Mouse (Mus musculus) thymus, adult 2 months (tissue): Measurements from ENCODE around the gene Pde4d. TPM values are rescaled to one million over a fixed set of nuclear protein-coding genes. Genes with fewer than 3 reads are reported as not detected.

Experiments
- DNase-seq: peaks from one replicate; pipeline ENCODE4 v3.0.0; 2021
- H3K27ac ChIP-seq: fragments of 200-500 bp; 2 replicates; pipeline ENCODE4 v1.5.1; 2012; ENCODE audit warnings: low read length, control low read depth; ENCODE audit not compliant: control insufficient read depth, insufficient read depth
- H3K27me3 ChIP-seq: fragments of 200-500 bp; 2 replicates; pipeline ENCODE4 v1.6.1; 2012; ENCODE audit warnings: mild to moderate bottlenecking, low read length, moderate library complexity, mixed read lengths; ENCODE audit not compliant: control insufficient read depth, insufficient read depth
- H3K36me3 ChIP-seq: fragments of 200-500 bp; 2 replicates; pipeline ENCODE4 v1.6.1; 2012; ENCODE audit warnings: mild to moderate bottlenecking, low read length, moderate library complexity; ENCODE audit not compliant: control insufficient read depth, insufficient read depth
- H3K4me1 ChIP-seq: fragments of 200-500 bp; replicated peaks from 2 replicates; pipeline ENCODE4 v1.6.1; 2012; ENCODE audit warnings: low read length; ENCODE audit not compliant: control insufficient read depth, insufficient read depth
- H3K4me3 ChIP-seq: fragments of 200-500 bp; 2 replicates; pipeline ENCODE4 v1.5.1; 2012; ENCODE audit warnings: mild to moderate bottlenecking, low read length, control low read depth, moderate library complexity; ENCODE audit not compliant: control insufficient read depth, insufficient read depth
- CTCF ChIP-seq: fragments of 200-500 bp; IDR thresholded peaks from 2 replicates; pipeline ENCODE4 v1.5.1; 2012; ENCODE audit warnings: mild to moderate bottlenecking, control low read depth, low read length, moderate library complexity, borderline replicate concordance; ENCODE audit not compliant: control insufficient read depth, poor library complexity, insufficient read depth; ENCODE audit errors: extremely low read depth
- POLR2A ChIP-seq: fragments of 200-500 bp; IDR thresholded peaks from 2 replicates; pipeline ENCODE4 v1.6.1; 2012; ENCODE audit warnings: mild to moderate bottlenecking, low read length, control low read depth, moderate library complexity; ENCODE audit not compliant: control insufficient read depth, poor library complexity, insufficient read depth; ENCODE audit errors: extremely low read depth
- WGBS: fragments of 180-500 bp; shearing (Covaris S2); methylation state at CpG from one replicate; pipeline ENCODE4 v1.1.7; 2018; 5-methylcytosine and 5-hydroxymethylcytosine counted together
- polyA plus RNA-seq: library from polyadenylated mRNA; depleted of rRNA; stranded (reverse); fragments of >200 nt; gene quantifications from 2 replicates; pipeline ENCODE4 v1.2.3, GENCODE M21; 2012

Pde4d gene
- polyA plus RNA-seq, 1 experiment, result 35.2 TPM

DNA sequence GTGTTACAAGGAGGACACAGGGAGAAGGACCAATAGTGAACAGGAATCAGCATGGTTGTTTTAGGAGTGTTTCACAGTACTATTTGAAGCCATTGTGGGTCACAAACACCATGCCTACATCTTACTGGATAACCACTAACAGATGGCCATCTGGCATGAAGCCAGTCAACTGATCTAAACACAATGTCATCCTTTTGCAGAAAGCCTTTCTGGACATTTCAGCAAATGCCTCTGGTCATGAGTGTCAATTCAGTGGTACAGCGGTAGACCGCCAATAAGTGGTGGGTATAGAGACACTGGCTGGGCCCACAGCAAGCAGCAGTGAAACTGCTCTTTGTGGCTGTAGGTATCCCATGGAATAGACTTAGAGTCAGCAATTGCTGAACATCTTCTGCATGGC lies 151.3 kb downstream of the Pde4d start:
- WGBS, result 97% methylated on average over 2 of the region's 2 CpGs

DNA sequence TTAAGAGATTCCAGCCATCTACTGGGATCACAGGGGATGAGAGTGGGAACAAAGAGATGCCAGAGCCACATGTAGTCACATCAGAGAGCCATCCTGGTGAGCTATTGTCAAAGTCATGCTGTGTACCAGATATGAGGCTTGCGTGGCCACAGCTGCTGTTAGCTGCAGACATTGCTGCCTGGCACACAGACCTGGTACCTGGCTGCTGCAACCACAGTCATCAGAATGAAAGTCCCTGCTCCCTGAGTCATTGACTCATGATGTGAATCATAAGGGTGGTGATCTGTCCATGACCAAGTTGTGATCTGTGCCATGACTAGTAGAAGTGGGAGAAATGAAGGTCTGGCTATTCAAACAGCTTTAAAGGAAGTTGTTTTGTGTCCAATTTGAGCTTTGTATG lies 153.8 kb downstream of the Pde4d start:
- no peak for DNase-seq
- no peaks in the 10 kb centered on the region for H3K36me3 ChIP-seq
- TF ChIP-seq POLR2A (no peak), CTCF (no peak)
- H3K27me3 ChIP-seq, result no peaks in the 10 kb centered on the region
- H3K27ac ChIP-seq, result no peak overlapping the region
- H3K4me3 ChIP-seq, result no peak overlapping the region
- WGBS, result 84% methylated on average over 1 of the region's 1 CpGs
- H3K4me1 ChIP-seq, result no peaks in the 10 kb centered on the region

More for the DNA sequence above, 151.3 kb downstream of the Pde4d start:
- DNase-seq, result no peak
- TF ChIP-seq POLR2A, result no peak
- TF ChIP-seq CTCF, result no peak
- Histone ChIP-seq H3K27ac (no peak overlapping the region), H3K27me3 (no peaks in the 10 kb centered on the region), H3K4me3 (no peak overlapping the region), H3K4me1 (peaks cover 3% of the 10 kb centered on the region), H3K36me3 (no peaks in the 10 kb centered on the region)

- no peaks in the 10 kb centered on the region for H3K4me1 ChIP-seq
- H3K27me3 ChIP-seq, result no peaks in the 10 kb centered on the region
- no peaks in the 10 kb centered on the region for H3K36me3 ChIP-seq
- H3K27ac ChIP-seq, result no peak overlapping the region
- DNase-seq, result no peak
- H3K4me3 ChIP-seq, result no peak overlapping the region
- TF ChIP-seq CTCF, result no peak
- TF ChIP-seq POLR2A, result no peak
These were observed 154.5 kb downstream of the Pde4d start for GRCm38 (mm10) chr13:108604213-108604612.

- 97% methylated on average over 1 of the region's 1 CpGs for WGBS
These were observed 168.5 kb downstream of the Pde4d start for GRCm38 (mm10) chr13:108618207-108618606.

DNA sequence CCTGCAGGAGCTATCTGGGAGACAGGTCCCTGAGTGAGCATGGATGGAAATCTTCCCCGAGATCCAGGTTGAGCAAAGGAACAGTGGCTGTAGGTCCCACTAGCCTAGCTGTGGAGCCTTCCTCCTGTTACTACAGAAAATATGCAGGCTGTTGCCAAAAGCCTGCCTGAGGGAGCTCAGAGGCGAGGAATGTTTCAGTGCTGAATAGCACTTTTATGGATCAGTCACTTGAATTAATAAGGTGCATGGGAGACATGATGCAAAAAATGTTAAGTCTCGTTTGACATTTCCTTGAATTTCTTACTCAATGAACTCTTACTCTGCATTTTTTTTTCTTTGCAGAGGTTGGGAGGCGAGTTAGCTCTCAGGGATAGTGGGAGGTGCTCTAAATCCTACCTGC lies 172.9 kb downstream of the Pde4d start:
- Histone ChIP-seq H3K4me3 (no peak overlapping the region), H3K36me3 (no peaks in the 10 kb centered on the region), H3K4me1 (no peaks in the 10 kb centered on the region), H3K27ac (no peak overlapping the region), H3K27me3 (no peaks in the 10 kb centered on the region)
- 94% methylated on average over 4 of the region's 4 CpGs for WGBS
- no peak for TF ChIP-seq POLR2A
- no peak for TF ChIP-seq CTCF
- no peak for DNase-seq

More at GRCm38 (mm10) chr13:108618207-108618606, 168.5 kb downstream of the Pde4d start:
- H3K27me3 ChIP-seq, result no peaks in the 10 kb centered on the region
- H3K27ac ChIP-seq, result no peak overlapping the region
- no peaks in the 10 kb centered on the region for H3K4me1 ChIP-seq
- no peaks in the 10 kb centered on the region for H3K36me3 ChIP-seq
- TF ChIP-seq POLR2A, result no peak
- no peak overlapping the region for H3K4me3 ChIP-seq
- DNase-seq, result no peak

DNA sequence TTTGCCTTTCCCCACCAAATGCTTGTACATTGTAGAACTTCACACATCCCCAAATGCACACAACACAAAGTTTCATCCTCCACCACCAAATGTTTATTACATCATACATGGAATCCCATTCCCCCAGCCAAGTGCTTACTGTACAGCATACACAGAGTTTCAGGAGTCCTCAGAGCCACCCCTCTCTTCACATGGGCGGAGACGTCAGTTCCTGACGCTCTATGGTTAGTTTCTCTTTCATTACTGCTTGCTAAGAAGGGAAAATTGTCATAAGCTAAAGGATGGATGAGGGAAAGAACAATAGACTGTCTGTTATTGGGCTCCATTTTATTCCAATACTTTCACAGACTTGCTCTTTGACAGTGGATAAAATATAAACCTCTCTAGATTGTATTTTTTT lies 174.2 kb downstream of the Pde4d start:
- no peak overlapping the region for H3K4me3 ChIP-seq
- no peaks in the 10 kb centered on the region for H3K27me3 ChIP-seq
- H3K36me3 ChIP-seq, result no peaks in the 10 kb centered on the region
- WGBS, result 24% methylated on average over 3 of the region's 3 CpGs
- H3K27ac ChIP-seq, result no peak overlapping the region
- TF ChIP-seq POLR2A (no peak), CTCF (no peak)
- H3K4me1 ChIP-seq, result no peaks in the 10 kb centered on the region
- DNase-seq, result no peak

- Histone ChIP-seq H3K4me3 (no peak overlapping the region), H3K36me3 (no peaks in the 10 kb centered on the region), H3K4me1 (no peaks in the 10 kb centered on the region), H3K27me3 (no peaks in the 10 kb centered on the region), H3K27ac (no peak overlapping the region)
- WGBS, result 41% methylated on average over 3 of the region's 3 CpGs
- TF ChIP-seq CTCF (no peak), POLR2A (no peak)
- no peak for DNase-seq
These were observed 176.4 kb downstream of the Pde4d start for GRCm38 (mm10) chr13:108626166-108626565.
